Mouse (Mus musculus): ENCODE results near the gene Thtpa. TPM values are rescaled to one million over a fixed set of nuclear protein-coding genes. Genes with fewer than 3 reads are reported as not detected.
A peak's percentile ranks its signal among the peaks of the same experiment; 100 is the strongest.

Thtpa gene
- polyA plus RNA-seq, 1 experiment from 2014 or later: 19.9 TPM

DNA sequence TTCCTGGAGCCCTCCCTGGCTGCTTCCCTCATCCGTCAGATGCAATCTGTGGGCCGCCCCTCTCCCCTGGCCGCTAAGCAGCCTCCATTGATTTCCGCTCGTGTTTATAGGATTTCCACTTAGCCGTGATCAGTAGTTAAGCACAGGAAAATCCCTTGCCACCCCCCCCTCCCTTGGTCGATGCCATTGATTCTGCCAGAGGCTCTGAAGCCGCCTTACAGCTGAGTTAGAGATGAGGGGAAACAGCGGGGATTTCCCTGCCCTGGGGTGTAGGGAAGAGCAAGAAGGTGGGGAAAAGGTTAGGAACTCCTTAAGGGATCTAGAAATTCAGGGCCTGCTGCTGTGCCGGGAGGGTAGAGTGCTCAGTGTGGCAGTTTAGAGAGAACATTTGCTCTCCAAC is 3.1 kb downstream of the Thtpa start:
- Histone ChIP-seq H3K27ac (ENCODE audit: low read length) (peak overlapping the region; percentile 7; the same call in 1 of the 2 replicates), H3K27me3 (ENCODE audit: control insufficient read depth, insufficient read depth, low read length) (no peaks in the 10 kb centered on the region), H3K4me2 (ENCODE audit: low read depth, low read length) (no peak overlapping the region), H3K9me3 (replicated peaks; ENCODE audit: control insufficient read depth, low read length) (no peaks in the 10 kb centered on the region), H3K4me3 (replicated peaks; ENCODE audit: low read length) (no peak overlapping the region), H3K4me1 (ENCODE audit: control insufficient read depth, insufficient read depth, low read length) (peaks cover 17% of the 10 kb centered on the region), H3K9ac (ENCODE audit: low read length) (no peak overlapping the region), H3K36me3 (ENCODE audit: control insufficient read depth, insufficient read depth, low read length) (0 out of 2 replicates have a peak, but pooled peaks cover 3% of the 10 kb centered on the region)
- WGBS: 65% methylated on average over 10 of the region's 10 CpGs
- ATAC-seq (ENCODE audit: insufficient read depth, low FRiP score): no peak

DNA sequence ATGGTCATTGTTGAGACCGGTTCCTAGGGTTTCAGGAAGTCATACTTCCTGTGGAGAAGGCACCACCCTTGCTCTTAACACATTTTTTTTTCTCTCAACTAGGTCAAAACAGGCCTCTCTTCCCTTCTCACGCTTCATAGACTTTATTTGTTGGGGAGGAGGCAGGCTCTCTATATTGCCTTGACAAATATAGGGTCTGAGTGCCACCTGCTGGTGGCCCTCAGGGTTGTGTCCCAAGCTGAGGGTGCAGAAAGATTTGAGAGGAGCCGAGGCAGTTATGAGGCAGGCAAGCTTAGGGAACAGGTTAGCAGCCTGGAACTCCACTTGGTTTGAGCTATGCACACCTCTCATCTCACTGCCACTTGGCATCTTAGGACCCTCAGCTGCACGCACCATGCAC is 3.5 kb downstream of the Thtpa start:
- no peak overlapping the region for H3K4me2 ChIP-seq (ENCODE audit: low read depth, low read length)
- ATAC-seq (ENCODE audit: insufficient read depth, low FRiP score): no peak
- 63% methylated on average over 4 of the region's 4 CpGs for WGBS

DNA sequence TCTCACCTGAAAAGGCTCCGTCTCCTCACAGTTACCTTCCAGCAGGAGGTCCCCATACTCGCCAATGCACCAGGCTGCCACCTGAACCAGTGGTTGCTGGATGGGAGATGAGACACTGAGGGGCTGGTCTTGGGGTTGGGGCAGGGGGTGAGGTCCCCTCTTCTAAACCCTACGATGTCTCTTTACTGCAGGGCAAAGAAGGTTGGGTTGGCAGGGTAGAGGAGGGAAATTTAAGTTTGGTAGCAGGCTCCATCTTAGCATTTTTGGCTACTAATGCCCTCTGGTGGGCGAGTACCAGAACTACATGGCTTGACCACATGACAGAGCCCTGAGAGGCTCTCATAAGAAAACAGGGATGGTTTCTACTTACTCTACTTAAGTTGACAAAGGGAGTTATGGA is 7.0 kb downstream of the Thtpa start:
- 0 out of 2 replicates have a peak, but pooled peaks cover 3% of the 10 kb centered on the region for H3K36me3 ChIP-seq (ENCODE audit: control insufficient read depth, insufficient read depth, low read length)

More for the DNA sequence above, 3.5 kb downstream of the Thtpa start:
- Histone ChIP-seq H3K4me1 (ENCODE audit: control insufficient read depth, insufficient read depth, low read length) (peaks cover 17% of the 10 kb centered on the region), H3K4me3 (replicated peaks; ENCODE audit: low read length) (no peak overlapping the region), H3K27ac (ENCODE audit: low read length) (0 out of 2 replicates have a peak overlapping the region, but pooled peaks have one; percentile 7), H3K36me3 (ENCODE audit: control insufficient read depth, insufficient read depth, low read length) (0 out of 2 replicates have a peak, but pooled peaks cover 3% of the 10 kb centered on the region), H3K27me3 (ENCODE audit: control insufficient read depth, insufficient read depth, low read length) (no peaks in the 10 kb centered on the region), H3K9me3 (replicated peaks; ENCODE audit: control insufficient read depth, low read length) (no peaks in the 10 kb centered on the region), H3K9ac (ENCODE audit: low read length) (no peak overlapping the region)

DNA sequence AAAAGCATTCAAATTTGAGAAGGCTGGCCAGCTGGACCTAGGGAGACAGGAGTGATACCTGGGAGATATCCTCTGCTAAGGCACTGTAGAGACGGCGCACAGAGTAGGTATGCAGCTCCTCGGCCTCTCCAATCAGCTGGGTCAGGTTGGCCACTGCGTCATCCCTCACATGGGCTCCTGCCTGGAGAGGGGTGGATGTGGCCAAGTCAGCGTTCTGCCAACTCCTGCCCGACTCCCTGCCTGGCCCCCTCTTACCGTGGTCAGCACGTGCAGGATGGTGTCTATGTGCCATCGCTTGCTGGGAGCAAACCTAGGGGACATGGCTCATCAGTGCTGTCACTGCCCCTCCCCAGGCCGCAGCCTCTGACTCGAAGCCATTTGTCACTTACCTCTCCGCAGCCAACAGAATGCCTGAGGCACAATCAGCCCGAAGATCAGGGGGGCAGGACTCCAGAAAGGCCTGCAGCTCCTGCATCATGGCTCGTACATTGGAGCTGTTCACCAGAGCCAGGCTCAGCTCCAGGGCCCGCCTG is 7.7 kb downstream of the Thtpa start:
- no peak overlapping the region for H3K4me2 ChIP-seq (ENCODE audit: low read depth, low read length)
- no peaks in the 10 kb centered on the region for H3K27me3 ChIP-seq (ENCODE audit: control insufficient read depth, insufficient read depth, low read length)
- 0 out of 2 replicates have a peak, but pooled peaks cover 3% of the 10 kb centered on the region for H3K36me3 ChIP-seq (ENCODE audit: control insufficient read depth, insufficient read depth, low read length)
- H3K4me1 ChIP-seq (ENCODE audit: control insufficient read depth, insufficient read depth, low read length): peaks cover 11% of the 10 kb centered on the region; the same call in 1 of the 2 replicates
- no peak for ATAC-seq (ENCODE audit: insufficient read depth, low FRiP score)
- H3K27ac ChIP-seq (ENCODE audit: low read length): no peak overlapping the region
- H3K4me3 ChIP-seq (replicated peaks; ENCODE audit: low read length): no peak overlapping the region
- no peak overlapping the region for H3K9ac ChIP-seq (ENCODE audit: low read length)
- 85% methylated on average over 15 of the region's 15 CpGs for WGBS
- H3K9me3 ChIP-seq (replicated peaks; ENCODE audit: control insufficient read depth, low read length): no peaks in the 10 kb centered on the region

More for the DNA sequence above, 7.0 kb downstream of the Thtpa start:
- H3K27ac ChIP-seq (ENCODE audit: low read length): no peak overlapping the region
- no peaks in the 10 kb centered on the region for H3K27me3 ChIP-seq (ENCODE audit: control insufficient read depth, insufficient read depth, low read length)
- no peak overlapping the region for H3K4me2 ChIP-seq (ENCODE audit: low read depth, low read length)
- H3K4me1 ChIP-seq (ENCODE audit: control insufficient read depth, insufficient read depth, low read length): peaks cover 14% of the 10 kb centered on the region; the same call in 1 of the 2 replicates
- 53% methylated on average over 4 of the region's 4 CpGs for WGBS
- no peak overlapping the region for H3K4me3 ChIP-seq (replicated peaks; ENCODE audit: low read length)
- ATAC-seq (ENCODE audit: insufficient read depth, low FRiP score): no peak
- H3K9me3 ChIP-seq (replicated peaks; ENCODE audit: control insufficient read depth, low read length): no peaks in the 10 kb centered on the region
- no peak overlapping the region for H3K9ac ChIP-seq (ENCODE audit: low read length)

DNA sequence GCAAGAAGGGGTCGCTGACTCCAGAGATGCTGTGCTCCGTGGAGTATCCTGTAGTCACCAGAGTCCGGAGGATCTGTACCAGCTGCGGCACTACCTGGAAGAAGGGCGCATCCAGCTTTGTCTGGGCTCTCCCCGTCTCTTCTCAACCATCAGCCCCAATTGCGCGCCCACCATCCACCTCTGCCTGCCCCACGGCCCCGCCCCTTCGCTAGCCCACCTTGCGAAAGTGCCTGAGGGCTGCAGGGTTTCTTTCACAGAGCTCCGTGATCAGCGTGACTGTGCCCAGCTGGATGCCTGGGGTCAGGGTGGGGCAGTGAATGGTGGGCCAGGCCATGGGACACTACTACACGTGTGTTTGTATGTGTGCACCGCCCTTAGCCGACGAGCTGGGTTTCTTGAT is 9.8 kb downstream of the Thtpa start:
- Histone ChIP-seq H3K9me3 (replicated peaks; ENCODE audit: control insufficient read depth, low read length) (no peaks in the 10 kb centered on the region), H3K9ac (ENCODE audit: low read length) (no peak overlapping the region), H3K36me3 (ENCODE audit: control insufficient read depth, insufficient read depth, low read length) (no peaks in the 10 kb centered on the region), H3K27ac (ENCODE audit: low read length) (no peak overlapping the region), H3K4me2 (ENCODE audit: low read depth, low read length) (no peak overlapping the region), H3K4me1 (ENCODE audit: control insufficient read depth, insufficient read depth, low read length) (peaks cover 15% of the 10 kb centered on the region), H3K27me3 (ENCODE audit: control insufficient read depth, insufficient read depth, low read length) (peaks cover 3% of the 10 kb centered on the region; the same call in 1 of the 2 replicates), H3K4me3 (replicated peaks; ENCODE audit: low read length) (no peak overlapping the region)
- 86% methylated on average over 18 of the region's 18 CpGs for WGBS
- ATAC-seq (ENCODE audit: insufficient read depth, low FRiP score): no peak

DNA sequence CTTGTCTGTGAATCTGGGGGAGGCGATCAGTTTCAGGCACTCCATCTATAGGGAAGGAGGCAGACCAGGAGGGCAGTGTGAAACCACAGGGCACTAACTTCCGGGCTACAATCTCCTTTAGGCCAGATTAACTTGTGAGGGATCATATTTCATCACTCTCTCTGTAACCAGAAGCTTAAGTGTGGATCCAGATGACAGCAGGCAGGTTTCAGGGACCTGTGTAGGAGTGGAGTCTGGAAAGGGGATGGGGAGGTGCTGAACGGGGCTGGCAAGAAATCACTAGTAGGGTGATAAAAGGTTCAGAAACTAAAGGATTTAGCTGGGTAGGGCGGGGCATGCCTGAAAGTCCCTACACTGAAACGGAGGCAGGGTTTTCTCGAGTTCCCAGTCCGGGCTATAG is 10.8 kb downstream of the Thtpa start:
- peak overlapping the region; percentile 99 for H3K4me2 ChIP-seq (ENCODE audit: low read depth, low read length)
- no peak for ATAC-seq (ENCODE audit: insufficient read depth, low FRiP score)
- H3K4me3 ChIP-seq (replicated peaks; ENCODE audit: low read length): peak overlapping the region; percentile 59
- H3K27me3 ChIP-seq (ENCODE audit: control insufficient read depth, insufficient read depth, low read length): peaks cover 11% of the 10 kb centered on the region
- peak overlapping the region; percentile 83 for H3K9ac ChIP-seq (ENCODE audit: low read length)
- no peaks in the 10 kb centered on the region for H3K36me3 ChIP-seq (ENCODE audit: control insufficient read depth, insufficient read depth, low read length)
- H3K4me1 ChIP-seq (ENCODE audit: control insufficient read depth, insufficient read depth, low read length): peaks cover 18% of the 10 kb centered on the region
- no peaks in the 10 kb centered on the region for H3K9me3 ChIP-seq (replicated peaks; ENCODE audit: control insufficient read depth, low read length)
- 6% methylated on average over 7 of the region's 7 CpGs for WGBS
- H3K27ac ChIP-seq (ENCODE audit: low read length): peak overlapping the region; percentile 91

DNA sequence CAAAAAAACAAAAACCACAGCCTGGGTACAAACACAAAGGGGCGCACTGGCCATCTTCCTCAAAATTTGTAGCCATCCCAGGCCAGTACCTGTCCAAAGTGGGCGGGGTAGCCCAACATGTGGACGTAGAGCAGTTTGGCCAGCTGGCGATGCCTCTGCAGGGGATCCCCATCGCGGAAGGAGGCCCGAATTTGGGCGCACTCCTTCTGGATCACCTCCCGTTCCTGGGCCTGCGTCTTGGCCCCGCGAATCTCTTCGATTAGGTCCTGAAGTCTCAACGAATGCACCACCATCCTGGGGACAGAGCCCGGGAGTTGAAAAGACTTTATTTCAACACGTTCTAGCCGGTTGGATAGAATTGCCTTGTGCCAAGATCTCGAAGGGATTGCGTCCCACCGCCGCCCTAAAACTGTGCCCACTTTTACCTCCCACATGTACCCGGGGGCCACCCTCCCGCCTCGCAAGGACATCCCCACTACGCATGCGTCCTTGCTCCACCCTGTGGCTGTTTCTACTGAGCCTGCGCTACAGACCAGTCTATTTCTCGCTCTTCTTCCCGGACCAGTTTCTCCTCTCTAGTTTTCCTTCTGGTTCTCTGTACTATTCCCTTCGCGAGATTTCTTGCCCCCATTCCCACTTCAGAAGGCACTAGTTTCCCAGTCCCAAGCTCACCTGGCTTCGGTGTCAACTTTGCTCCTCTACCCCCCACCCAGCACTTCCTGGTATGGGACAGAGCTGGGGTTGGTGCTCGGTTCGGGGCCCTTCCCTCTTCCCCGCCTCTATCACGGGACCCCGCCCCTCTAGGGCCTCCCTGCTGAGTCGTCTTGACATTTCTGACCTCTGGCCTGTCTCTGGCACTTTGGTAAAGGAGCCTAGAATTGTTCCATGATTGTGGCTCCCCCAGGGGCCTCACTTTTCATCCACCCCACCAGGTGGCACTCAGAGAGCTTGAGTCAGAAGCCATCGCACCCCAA is 11.5 kb downstream of the Thtpa start, which contains the start of gene Ap1g2:
TSS of gene Ap1g2 (minus strand) at position 758 of the 974 bp plus-strand sequence.
- peaks cover 18% of the 10 kb centered on the region for H3K4me1 ChIP-seq (ENCODE audit: control insufficient read depth, insufficient read depth, low read length)
- peak within 1 kb of the TSS; percentile 91 for H3K27ac ChIP-seq (ENCODE audit: low read length)
- ATAC-seq (ENCODE audit: insufficient read depth, low FRiP score): peak; percentile 85
- H3K9ac ChIP-seq (ENCODE audit: low read length): peak within 1 kb of the TSS; percentile 83
- WGBS: under 1% methylated on average over 39 of the region's 39 CpGs
- H3K4me2 ChIP-seq (ENCODE audit: low read depth, low read length): peak within 1 kb of the TSS; percentile 99
- peak within 1 kb of the TSS; percentile 59 for H3K4me3 ChIP-seq (replicated peaks; ENCODE audit: low read length)
- no peaks in the 10 kb centered on the region for H3K9me3 ChIP-seq (replicated peaks; ENCODE audit: control insufficient read depth, low read length)
- H3K36me3 ChIP-seq (ENCODE audit: control insufficient read depth, insufficient read depth, low read length): no peaks in the 10 kb centered on the region
- peaks cover 12% of the 10 kb centered on the region for H3K27me3 ChIP-seq (ENCODE audit: control insufficient read depth, insufficient read depth, low read length)

DNA sequence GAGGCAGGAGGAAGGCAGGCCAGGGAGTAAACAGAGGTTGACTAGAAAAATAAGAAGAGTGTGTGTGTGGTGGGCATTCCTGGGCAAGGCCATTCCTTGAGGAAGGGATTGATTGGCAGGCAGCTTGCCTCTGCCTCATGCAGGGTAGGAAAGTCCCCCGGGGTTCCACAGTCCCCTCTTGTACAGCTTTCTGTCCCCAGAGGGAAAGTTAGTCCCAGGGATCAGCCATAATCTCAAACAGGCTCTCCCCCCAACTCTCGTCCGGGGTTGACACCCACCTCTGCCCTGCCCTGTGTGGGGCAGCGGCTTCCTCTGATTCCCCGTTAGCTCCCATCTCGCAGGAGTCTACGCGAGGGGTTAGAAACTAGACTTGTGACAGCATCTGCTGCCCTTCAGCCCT is 12.4 kb downstream of the Thtpa start:
- Histone ChIP-seq H3K36me3 (ENCODE audit: control insufficient read depth, insufficient read depth, low read length) (no peaks in the 10 kb centered on the region), H3K4me2 (ENCODE audit: low read depth, low read length) (no peak overlapping the region), H3K27ac (ENCODE audit: low read length) (no peak overlapping the region), H3K4me3 (replicated peaks; ENCODE audit: low read length) (no peak overlapping the region), H3K9ac (ENCODE audit: low read length) (no peak overlapping the region), H3K9me3 (replicated peaks; ENCODE audit: control insufficient read depth, low read length) (no peaks in the 10 kb centered on the region), H3K27me3 (ENCODE audit: control insufficient read depth, insufficient read depth, low read length) (peaks cover 16% of the 10 kb centered on the region), H3K4me1 (ENCODE audit: control insufficient read depth, insufficient read depth, low read length) (peaks cover 18% of the 10 kb centered on the region)
- 81% methylated on average over 8 of the region's 8 CpGs for WGBS
- ATAC-seq (ENCODE audit: insufficient read depth, low FRiP score): no peak
